Mouse (Mus musculus): ENCODE measurements at regions not wholly inside any gene's neighbourhood (a gene's known extent, or its start where the extent isn't known, plus 50 kb on each side); places are given as distances from the start of the nearest gene placed in this dataset.
A peak's percentile ranks its signal among the peaks of the same experiment; 100 is the strongest.

GRCm38 (mm10) chr13:39266024-39266423 is 305.3 kb upstream of the Slc35b3 start:
- Histone ChIP-seq H3K27me3 (ENCODE audit: control insufficient read depth, insufficient read depth, low read length) (no peaks in the 10 kb centered on the region), H3K9me3 (ENCODE audit: control insufficient read depth, low read length) (no peaks in the 10 kb centered on the region), H3K36me3 (ENCODE audit: control insufficient read depth, insufficient read depth, low read length) (no peaks in the 10 kb centered on the region), H3K27ac (ENCODE audit: low read depth, low read length) (no peak overlapping the region), H3K4me2 (no peak overlapping the region), H3K9ac (ENCODE audit: low read length) (no peak overlapping the region), H3K4me3 (ENCODE audit: low read depth, low read length) (no peak overlapping the region), H3K4me1 (ENCODE audit: control insufficient read depth, insufficient read depth, low read length) (no peaks in the 10 kb centered on the region)
- ATAC-seq (ENCODE audit: low FRiP score) (no peak), DNase-seq (ENCODE audit: low spot score, missing footprints) (no peak)
- 45% methylated on average over 5 of the region's 5 CpGs for WGBS

- no peak overlapping the region for H3K4me2 ChIP-seq
- no peaks in the 10 kb centered on the region for H3K27me3 ChIP-seq (ENCODE audit: control insufficient read depth, insufficient read depth, low read length)
- H3K4me3 ChIP-seq (ENCODE audit: low read depth, low read length): no peak overlapping the region
- H3K4me1 ChIP-seq (ENCODE audit: control insufficient read depth, insufficient read depth, low read length): no peaks in the 10 kb centered on the region
- DNase-seq (ENCODE audit: low spot score, missing footprints) (peak; percentile 41), ATAC-seq (ENCODE audit: low FRiP score) (no peak)
- WGBS: 28% methylated on average over 3 of the region's 3 CpGs
- H3K9me3 ChIP-seq (ENCODE audit: control insufficient read depth, low read length): no peaks in the 10 kb centered on the region
- no peaks in the 10 kb centered on the region for H3K36me3 ChIP-seq (ENCODE audit: control insufficient read depth, insufficient read depth, low read length)
- no peak overlapping the region for H3K9ac ChIP-seq (ENCODE audit: low read length)
- H3K27ac ChIP-seq (ENCODE audit: low read depth, low read length): no peak overlapping the region
Observed at GRCm38 (mm10) chr13:39256708-39257107, 296.0 kb upstream of the Slc35b3 start.

- no peaks in the 10 kb centered on the region for H3K9me3 ChIP-seq (ENCODE audit: control insufficient read depth, low read length)
- no peak overlapping the region for H3K27ac ChIP-seq (ENCODE audit: low read depth, low read length)
- no peak for ATAC-seq (ENCODE audit: low FRiP score)
- no peak for DNase-seq (ENCODE audit: low spot score, missing footprints)
- H3K27me3 ChIP-seq (ENCODE audit: control insufficient read depth, insufficient read depth, low read length): no peaks in the 10 kb centered on the region
- no peak overlapping the region for H3K4me3 ChIP-seq (ENCODE audit: low read depth, low read length)
- H3K36me3 ChIP-seq (ENCODE audit: control insufficient read depth, insufficient read depth, low read length): no peaks in the 10 kb centered on the region
- no peak overlapping the region for H3K4me2 ChIP-seq
- H3K9ac ChIP-seq (ENCODE audit: low read length): no peak overlapping the region
- 74% methylated on average over 3 of the region's 3 CpGs for WGBS
- no peaks in the 10 kb centered on the region for H3K4me1 ChIP-seq (ENCODE audit: control insufficient read depth, insufficient read depth, low read length)
Observed at GRCm38 (mm10) chr13:39255338-39255737, 294.7 kb upstream of the Slc35b3 start.

GRCm38 (mm10) chr13:39252591-39252990 is 291.9 kb upstream of the Slc35b3 start:
- H3K27me3 ChIP-seq (ENCODE audit: control insufficient read depth, insufficient read depth, low read length): no peaks in the 10 kb centered on the region
- H3K4me1 ChIP-seq (ENCODE audit: control insufficient read depth, insufficient read depth, low read length): no peaks in the 10 kb centered on the region
- no peak overlapping the region for H3K4me2 ChIP-seq
- no peaks in the 10 kb centered on the region for H3K9me3 ChIP-seq (ENCODE audit: control insufficient read depth, low read length)
- ATAC-seq (ENCODE audit: low FRiP score): no peak
- no peak overlapping the region for H3K27ac ChIP-seq (ENCODE audit: low read depth, low read length)
- H3K9ac ChIP-seq (ENCODE audit: low read length): no peak overlapping the region
- peak; percentile 39 for DNase-seq (ENCODE audit: low spot score, missing footprints)
- no peak overlapping the region for H3K4me3 ChIP-seq (ENCODE audit: low read depth, low read length)
- WGBS: 88% methylated on average over 3 of the region's 3 CpGs
- H3K36me3 ChIP-seq (ENCODE audit: control insufficient read depth, insufficient read depth, low read length): no peaks in the 10 kb centered on the region

- WGBS: 83% methylated on average over 4 of the region's 4 CpGs
- no peaks in the 10 kb centered on the region for H3K27me3 ChIP-seq (ENCODE audit: control insufficient read depth, insufficient read depth, low read length)
- no peak for ATAC-seq (ENCODE audit: low FRiP score)
- no peak overlapping the region for H3K27ac ChIP-seq (ENCODE audit: low read depth, low read length)
- H3K9ac ChIP-seq (ENCODE audit: low read length): no peak overlapping the region
- no peak overlapping the region for H3K4me2 ChIP-seq
- H3K36me3 ChIP-seq (ENCODE audit: control insufficient read depth, insufficient read depth, low read length): no peaks in the 10 kb centered on the region
- H3K4me1 ChIP-seq (ENCODE audit: control insufficient read depth, insufficient read depth, low read length): no peaks in the 10 kb centered on the region
- H3K9me3 ChIP-seq (ENCODE audit: control insufficient read depth, low read length): no peaks in the 10 kb centered on the region
- H3K4me3 ChIP-seq (ENCODE audit: low read depth, low read length): no peak overlapping the region
- peak; percentile 2 for DNase-seq (ENCODE audit: low spot score, missing footprints)
Observed at GRCm38 (mm10) chr13:39250096-39250495, 289.4 kb upstream of the Slc35b3 start.

- H3K4me3 ChIP-seq (ENCODE audit: low read depth, low read length): no peak overlapping the region
- H3K4me1 ChIP-seq (ENCODE audit: control insufficient read depth, insufficient read depth, low read length): no peaks in the 10 kb centered on the region
- no peaks in the 10 kb centered on the region for H3K9me3 ChIP-seq (ENCODE audit: control insufficient read depth, low read length)
- H3K4me2 ChIP-seq: no peak overlapping the region
- DNase-seq (ENCODE audit: low spot score, missing footprints) (no peak), ATAC-seq (ENCODE audit: low FRiP score) (no peak)
- H3K36me3 ChIP-seq (ENCODE audit: control insufficient read depth, insufficient read depth, low read length): no peaks in the 10 kb centered on the region
- no peaks in the 10 kb centered on the region for H3K27me3 ChIP-seq (ENCODE audit: control insufficient read depth, insufficient read depth, low read length)
- 76% methylated on average over 4 of the region's 4 CpGs for WGBS
- H3K9ac ChIP-seq (ENCODE audit: low read length): no peak overlapping the region
- no peak overlapping the region for H3K27ac ChIP-seq (ENCODE audit: low read depth, low read length)
Observed at GRCm38 (mm10) chr13:39226829-39227228, 266.2 kb upstream of the Slc35b3 start.

GRCm38 (mm10) chr13:39225651-39226050 is 265.0 kb upstream of the Slc35b3 start:
- H3K9me3 ChIP-seq (ENCODE audit: control insufficient read depth, low read length): no peaks in the 10 kb centered on the region
- 81% methylated on average over 6 of the region's 6 CpGs for WGBS
- DNase-seq (ENCODE audit: low spot score, missing footprints): no peak
- ATAC-seq (ENCODE audit: low FRiP score): no peak
- no peak overlapping the region for H3K27ac ChIP-seq (ENCODE audit: low read depth, low read length)
- no peak overlapping the region for H3K4me3 ChIP-seq (ENCODE audit: low read depth, low read length)
- H3K27me3 ChIP-seq (ENCODE audit: control insufficient read depth, insufficient read depth, low read length): no peaks in the 10 kb centered on the region
- H3K4me2 ChIP-seq: no peak overlapping the region
- no peak overlapping the region for H3K9ac ChIP-seq (ENCODE audit: low read length)
- H3K4me1 ChIP-seq (ENCODE audit: control insufficient read depth, insufficient read depth, low read length): no peaks in the 10 kb centered on the region
- H3K36me3 ChIP-seq (ENCODE audit: control insufficient read depth, insufficient read depth, low read length): no peaks in the 10 kb centered on the region

- no peaks in the 10 kb centered on the region for H3K9me3 ChIP-seq (ENCODE audit: control insufficient read depth, low read length)
- no peak overlapping the region for H3K4me3 ChIP-seq (ENCODE audit: low read depth, low read length)
- peak; percentile 86 for DNase-seq (ENCODE audit: low spot score, missing footprints)
- no peaks in the 10 kb centered on the region for H3K36me3 ChIP-seq (ENCODE audit: control insufficient read depth, insufficient read depth, low read length)
- no peak overlapping the region for H3K9ac ChIP-seq (ENCODE audit: low read length)
- no peaks in the 10 kb centered on the region for H3K4me1 ChIP-seq (ENCODE audit: control insufficient read depth, insufficient read depth, low read length)
- no peaks in the 10 kb centered on the region for H3K27me3 ChIP-seq (ENCODE audit: control insufficient read depth, insufficient read depth, low read length)
- H3K4me2 ChIP-seq: no peak overlapping the region
- H3K27ac ChIP-seq (ENCODE audit: low read depth, low read length): no peak overlapping the region
- ATAC-seq (ENCODE audit: low FRiP score): no peak
- 69% methylated on average over 8 of the region's 8 CpGs for WGBS
Observed at GRCm38 (mm10) chr13:39211076-39211475, 250.4 kb upstream of the Slc35b3 start.

GRCm38 (mm10) chr13:39183715-39184179 is 223.1 kb upstream of the Slc35b3 start:
- ATAC-seq (ENCODE audit: low FRiP score) (no peak), DNase-seq (ENCODE audit: low spot score, missing footprints) (no peak)
- H3K27me3 ChIP-seq (ENCODE audit: control insufficient read depth, insufficient read depth, low read length): no peaks in the 10 kb centered on the region
- H3K9me3 ChIP-seq (ENCODE audit: control insufficient read depth, low read length): no peaks in the 10 kb centered on the region
- no peaks in the 10 kb centered on the region for H3K4me1 ChIP-seq (ENCODE audit: control insufficient read depth, insufficient read depth, low read length)
- H3K4me2 ChIP-seq: no peak overlapping the region
- 44% methylated on average over 2 of the region's 2 CpGs for whole genome bisulfite sequencing
- H3K27ac ChIP-seq (ENCODE audit: low read depth, low read length): no peak overlapping the region
- no peak overlapping the region for H3K4me3 ChIP-seq (ENCODE audit: low read depth, low read length)
- H3K36me3 ChIP-seq (ENCODE audit: control insufficient read depth, insufficient read depth, low read length): no peaks in the 10 kb centered on the region
- no peak overlapping the region for H3K9ac ChIP-seq (ENCODE audit: low read length)

- Histone ChIP-seq H3K27me3 (ENCODE audit: control insufficient read depth, insufficient read depth, low read length) (no peaks in the 10 kb centered on the region), H3K36me3 (ENCODE audit: control insufficient read depth, insufficient read depth, low read length) (no peaks in the 10 kb centered on the region), H3K4me1 (ENCODE audit: control insufficient read depth, insufficient read depth, low read length) (no peaks in the 10 kb centered on the region), H3K4me2 (no peak overlapping the region), H3K9me3 (ENCODE audit: control insufficient read depth, low read length) (no peaks in the 10 kb centered on the region), H3K4me3 (ENCODE audit: low read depth, low read length) (no peak overlapping the region), H3K9ac (ENCODE audit: low read length) (no peak overlapping the region), H3K27ac (ENCODE audit: low read depth, low read length) (no peak overlapping the region)
- DNase-seq (ENCODE audit: low spot score, missing footprints): no peak
- WGBS: 68% methylated on average over 2 of the region's 2 CpGs
- ATAC-seq (ENCODE audit: low FRiP score): no peak
Observed at GRCm38 (mm10) chr13:39161980-39162379, 201.3 kb upstream of the Slc35b3 start.

All from midbrain, embryonic 11.5 days (tissue).